Mouse (Mus musculus): ENCODE measurements around the gene Exd2. TPM values are rescaled to one million over a fixed set of nuclear protein-coding genes. Genes with fewer than 3 reads are reported as not detected.

Gene Exd2
- polyA plus RNA-seq, 1 experiment from 2014 or later, result 16.3 TPM

GRCm38 (mm10) chr12:80549646-80550045 lies 86.8 kb downstream of the Exd2 start:
- 0 out of 2 replicates have a peak overlapping the region, but pooled peaks have one; percentile 8 for H3K27ac ChIP-seq
- H3K9ac ChIP-seq, result no peak overlapping the region
- WGBS, result 56% methylated on average over 11 of the region's 11 CpGs
- no peak overlapping the region for H3K4me2 ChIP-seq
- H3K4me3 ChIP-seq, result no peak overlapping the region
- H3K9me3 ChIP-seq (replicated peaks), result no peaks in the 10 kb centered on the region
- H3K4me1 ChIP-seq (replicated peaks), result 0 out of 2 replicates have a peak, but pooled peaks cover 2% of the 10 kb centered on the region
- H3K36me3 ChIP-seq, result no peaks in the 10 kb centered on the region
- H3K27me3 ChIP-seq, result peaks cover 8% of the 10 kb centered on the region; the same call in 1 of the 2 replicates
- ATAC-seq (replicated peaks; ENCODE audit: insufficient number of reproducible peaks, insufficient read depth, low FRiP score, low read depth), result peak; percentile 53; the same call in 1 of the 2 replicates

Other genes with a start within 250 kb of the Exd2 start
- gene Actn1, start 202.7 kb upstream of the Exd2 start, polyA plus RNA-seq (2015; fragmentation: Nextera tagmentation; extraction: Ambion mirVana), result 29.2 and 42.3 TPM in 2 replicates
- 8.6 and 11.1 TPM in 2 replicates for gene Dcaf5, start 26.5 kb upstream of the Exd2 start, polyA plus RNA-seq (2015; fragmentation: Nextera tagmentation; extraction: Ambion mirVana)
- 6.9 and 11.1 TPM in 2 replicates for gene Galnt16, start 55.2 kb downstream of the Exd2 start, polyA plus RNA-seq (2015; fragmentation: Nextera tagmentation; extraction: Ambion mirVana)
- gene Slc39a9, start 180.8 kb downstream of the Exd2 start, polyA plus RNA-seq (2015; fragmentation: Nextera tagmentation; extraction: Ambion mirVana), result 14.0 and 20.5 TPM in 2 replicates
- 133 and 168 TPM in 2 replicates for gene Erh, start 181.2 kb downstream of the Exd2 start, polyA plus RNA-seq (2015; fragmentation: Nextera tagmentation; extraction: Ambion mirVana)
- gene Plekhd1, start 229.5 kb downstream of the Exd2 start, polyA plus RNA-seq (2015; fragmentation: Nextera tagmentation; extraction: Ambion mirVana), result 0.40 and 0.55 TPM in 2 replicates